Mouse (Mus musculus) cerebellum, adult 11 months (tissue): Measurements from ENCODE around the gene A4gnt.

Experiments
- DNase-seq: peaks from one replicate; pipeline ENCODE4 v3.0.0; 2022

The A4gnt gene

GRCm38 (mm10) chr9:99637227-99637626, 24.9 kb downstream of the A4gnt start:
- DNase-seq = no peak

- no peak for DNase-seq
These were observed 25.4 kb downstream of the A4gnt start for GRCm38 (mm10) chr9:99637736-99638135.

- DNase-seq = no peak
These were observed 27.7 kb downstream of the A4gnt start for GRCm38 (mm10) chr9:99639957-99640356.

GRCm38 (mm10) chr9:99645416-99645815, 33.1 kb downstream of the A4gnt start:
- DNase-seq = no peak

- DNase-seq = no peak
These were observed 33.8 kb downstream of the A4gnt start for GRCm38 (mm10) chr9:99646102-99646501.

GRCm38 (mm10) chr9:99660756-99661155, 48.5 kb downstream of the A4gnt start:
- DNase-seq = no peak

GRCm38 (mm10) chr9:99661606-99662166, 49.4 kb downstream of the A4gnt start:
- no peak for DNase-seq

GRCm38 (mm10) chr9:99662406-99662805, 50.1 kb downstream of the A4gnt start:
- peak; percentile 38 for DNase-seq

GRCm38 (mm10) chr9:99662887-99663286, 50.6 kb downstream of the A4gnt start:
- no peak for DNase-seq

- DNase-seq = no peak
These were observed 55.3 kb downstream of the A4gnt start for GRCm38 (mm10) chr9:99667596-99667995.

GRCm38 (mm10) chr9:99671603-99672002, 59.3 kb downstream of the A4gnt start:
- no peak for DNase-seq
